Mouse (Mus musculus): ENCODE results near the gene Gm20481. TPM values are rescaled to one million over a fixed set of nuclear protein-coding genes. Genes with fewer than 3 reads are reported as not detected.
A peak's percentile ranks its signal among the peaks of the same experiment; 100 is the strongest.
"Not testable (repeated sequence)": the region's sequence is repeated elsewhere in the genome, so short reads cannot be mapped to it uniquely, and the experiment has no call there.

Gene Gm20481
- polyA plus RNA-seq, 1 experiment from 2014 or later, result not detected

DNA sequence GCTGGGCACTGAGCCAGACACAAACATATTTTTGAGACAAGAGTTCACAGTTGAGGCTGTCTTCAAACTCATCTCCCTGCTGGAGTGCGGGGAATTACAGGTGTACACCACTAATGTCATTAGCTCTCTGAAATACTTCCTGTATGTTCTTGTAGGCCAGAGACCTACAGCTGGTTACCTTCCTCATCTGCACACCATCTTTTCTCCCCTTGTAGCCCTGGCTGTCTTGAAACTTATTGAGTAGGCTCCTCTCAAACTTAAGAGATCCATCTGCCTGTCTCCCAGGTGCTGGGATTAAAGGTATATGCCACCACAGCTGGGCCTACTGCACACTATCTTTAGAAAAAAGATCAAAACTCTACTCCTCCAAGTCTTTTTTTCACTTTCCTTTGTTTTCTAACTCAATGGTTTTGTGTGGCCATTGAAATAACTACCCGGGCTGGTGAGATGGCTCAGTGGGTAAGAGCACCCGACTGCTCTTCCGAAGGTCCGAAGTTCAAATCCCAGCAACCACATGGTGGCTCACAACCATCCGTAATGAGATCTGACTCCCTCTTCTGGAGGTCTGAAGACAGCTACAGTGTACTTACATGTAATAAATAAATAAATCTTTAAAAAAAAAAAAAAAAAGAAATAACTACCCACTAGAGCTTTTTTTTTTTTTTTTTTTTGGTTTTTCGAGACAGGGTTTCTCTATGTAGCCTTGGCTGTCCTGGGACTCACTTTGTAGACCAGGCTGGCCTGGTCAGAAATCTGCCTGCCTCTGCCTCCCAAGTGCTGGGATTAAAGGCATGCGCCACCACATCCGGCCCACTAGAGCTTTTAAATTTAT, 20.8 kb upstream of the Gm20481 start:
- H3K4me1 ChIP-seq (ENCODE audit: control insufficient read depth, insufficient read depth, low read length); H3K4me3 ChIP-seq (ENCODE audit: low read depth, low read length); H3K27ac ChIP-seq (replicated peaks; ENCODE audit: low read depth, low read length); H3K9me3 ChIP-seq (ENCODE audit: control insufficient read depth, low read length); ATAC-seq (ENCODE audit: low read depth); H3K9ac ChIP-seq (ENCODE audit: low read depth, low read length); DNase-seq (ENCODE audit: low spot score); H3K27me3 ChIP-seq (replicated peaks; ENCODE audit: control insufficient read depth, insufficient read depth, low read length); H3K4me2 ChIP-seq (ENCODE audit: low read depth, low read length): not testable (repeated sequence)
- WGBS, result 65% methylated on average over 9 of the region's 9 CpGs
- H3K36me3 ChIP-seq (ENCODE audit: control insufficient read depth, insufficient read depth, low read length), result peaks cover 21% of the 10 kb centered on the region

DNA sequence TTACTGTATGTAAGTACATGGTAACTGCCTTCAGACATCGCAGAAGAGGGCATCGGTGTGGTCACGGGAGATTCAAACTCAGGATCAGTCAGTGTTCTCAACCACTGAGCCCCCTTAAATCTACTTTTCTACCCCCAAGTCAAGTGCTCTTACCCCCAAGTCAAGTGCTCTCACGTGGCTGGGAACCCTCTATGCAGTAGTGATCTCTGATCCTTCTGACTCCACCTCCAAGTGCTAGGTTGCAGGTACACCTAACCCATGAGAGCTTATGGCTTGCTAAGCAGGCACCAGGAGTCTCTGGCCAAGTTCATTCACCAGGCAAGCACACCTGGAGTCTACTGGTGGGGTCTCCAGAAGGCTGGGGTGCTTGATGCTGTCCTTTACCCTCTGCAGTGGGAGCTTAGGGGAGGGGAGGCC, 20.2 kb upstream of the Gm20481 start:
- H3K4me2 ChIP-seq (ENCODE audit: low read depth, low read length), result peak overlapping the region; percentile 91
- peaks cover 21% of the 10 kb centered on the region for H3K36me3 ChIP-seq (ENCODE audit: control insufficient read depth, insufficient read depth, low read length)
- H3K9ac ChIP-seq (ENCODE audit: low read depth, low read length), result no peak overlapping the region
- no peak for DNase-seq (ENCODE audit: low spot score)
- ATAC-seq (ENCODE audit: low read depth), result no peak
- no peak overlapping the region for H3K27ac ChIP-seq (replicated peaks; ENCODE audit: low read depth, low read length)
- H3K4me3 ChIP-seq (ENCODE audit: low read depth, low read length), result no peak overlapping the region
- 40% methylated on average over 4 of the region's 4 CpGs for WGBS
- H3K9me3 ChIP-seq (ENCODE audit: control insufficient read depth, low read length), result no peaks in the 10 kb centered on the region
- peaks cover 4% of the 10 kb centered on the region; the same call in 1 of the 2 replicates for H3K4me1 ChIP-seq (ENCODE audit: control insufficient read depth, insufficient read depth, low read length)
- no peaks in the 10 kb centered on the region for H3K27me3 ChIP-seq (replicated peaks; ENCODE audit: control insufficient read depth, insufficient read depth, low read length)

DNA sequence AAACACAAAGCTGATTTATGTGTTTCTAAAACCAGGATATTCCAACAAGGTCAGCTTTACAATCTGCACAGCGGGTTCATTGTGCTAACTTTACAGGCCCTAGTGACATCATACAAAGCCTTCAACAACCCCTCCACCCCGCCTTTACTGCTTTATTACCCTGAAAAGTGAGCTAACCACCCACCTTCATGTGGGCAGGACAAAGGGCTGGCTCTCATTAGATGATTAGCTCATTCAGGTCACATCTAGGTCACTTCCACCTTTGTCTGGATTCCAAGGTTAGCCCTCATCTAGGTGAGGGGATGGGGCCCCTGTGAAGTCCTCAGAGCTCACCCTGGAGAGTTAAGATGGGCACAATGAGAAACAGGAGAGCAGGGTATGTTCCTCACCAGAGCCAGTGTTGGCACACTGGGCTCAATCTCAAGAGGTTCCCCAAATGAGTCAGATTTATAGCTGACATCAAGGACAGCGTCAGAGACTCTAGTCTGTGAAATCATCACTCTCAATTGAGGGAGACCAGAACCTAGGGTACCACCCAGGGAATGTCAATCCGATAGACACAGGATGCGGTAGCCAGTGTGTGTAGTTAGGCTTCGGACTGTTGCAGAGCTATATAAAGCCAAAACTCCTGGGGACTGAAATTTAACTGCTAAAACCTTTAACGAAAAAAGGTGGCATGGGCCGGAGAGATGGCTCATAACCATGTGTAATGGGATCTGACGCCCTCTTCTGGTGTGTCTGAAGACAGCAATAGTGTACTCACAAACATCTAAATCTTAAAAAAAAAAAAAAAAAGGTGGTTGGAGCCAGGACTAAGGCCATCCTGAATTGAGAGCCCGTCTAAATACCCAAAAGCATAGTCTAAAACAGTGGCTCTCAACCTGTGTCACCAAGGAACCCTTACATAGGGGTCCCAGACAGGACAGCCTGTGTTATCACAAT, 18.9 kb upstream of the Gm20481 start:
- H3K27me3 ChIP-seq (replicated peaks; ENCODE audit: control insufficient read depth, insufficient read depth, low read length), result no peaks in the 10 kb centered on the region
- peak overlapping the region; percentile 62 for H3K4me3 ChIP-seq (ENCODE audit: low read depth, low read length)
- DNase-seq (ENCODE audit: low spot score) (no peak), ATAC-seq (ENCODE audit: low read depth) (no peak)
- peak overlapping the region; percentile 91 for H3K4me2 ChIP-seq (ENCODE audit: low read depth, low read length)
- peaks cover 4% of the 10 kb centered on the region; the same call in 1 of the 2 replicates for H3K4me1 ChIP-seq (ENCODE audit: control insufficient read depth, insufficient read depth, low read length)
- WGBS, result 24% methylated on average over 10 of the region's 10 CpGs
- H3K36me3 ChIP-seq (ENCODE audit: control insufficient read depth, insufficient read depth, low read length), result peaks cover 21% of the 10 kb centered on the region
- H3K27ac ChIP-seq (replicated peaks; ENCODE audit: low read depth, low read length), result peak overlapping the region; percentile 89
- peak overlapping the region; percentile 95 for H3K9ac ChIP-seq (ENCODE audit: low read depth, low read length)
- H3K9me3 ChIP-seq (ENCODE audit: control insufficient read depth, low read length), result no peaks in the 10 kb centered on the region

GRCm38 (mm10) chr17:34951636-34952377, 17.9 kb upstream of the Gm20481 start:
- Histone ChIP-seq H3K27ac (replicated peaks; ENCODE audit: low read depth, low read length) (peak overlapping the region; percentile 89), H3K4me1 (ENCODE audit: control insufficient read depth, insufficient read depth, low read length) (peaks cover 4% of the 10 kb centered on the region; the same call in 1 of the 2 replicates), H3K9me3 (ENCODE audit: control insufficient read depth, low read length) (no peaks in the 10 kb centered on the region), H3K4me2 (ENCODE audit: low read depth, low read length) (peak overlapping the region; percentile 91), H3K4me3 (ENCODE audit: low read depth, low read length) (peak overlapping the region; percentile 62), H3K36me3 (ENCODE audit: control insufficient read depth, insufficient read depth, low read length) (peaks cover 21% of the 10 kb centered on the region), H3K9ac (ENCODE audit: low read depth, low read length) (peak overlapping the region; percentile 95), H3K27me3 (replicated peaks; ENCODE audit: control insufficient read depth, insufficient read depth, low read length) (peaks cover under 1% of the 10 kb centered on the region; the same call in 1 of the 2 replicates)
- 1% methylated on average over 29 of the region's 29 CpGs for WGBS
- DNase-seq (ENCODE audit: low spot score) (no peak), ATAC-seq (ENCODE audit: low read depth) (peak; percentile 45)

DNA sequence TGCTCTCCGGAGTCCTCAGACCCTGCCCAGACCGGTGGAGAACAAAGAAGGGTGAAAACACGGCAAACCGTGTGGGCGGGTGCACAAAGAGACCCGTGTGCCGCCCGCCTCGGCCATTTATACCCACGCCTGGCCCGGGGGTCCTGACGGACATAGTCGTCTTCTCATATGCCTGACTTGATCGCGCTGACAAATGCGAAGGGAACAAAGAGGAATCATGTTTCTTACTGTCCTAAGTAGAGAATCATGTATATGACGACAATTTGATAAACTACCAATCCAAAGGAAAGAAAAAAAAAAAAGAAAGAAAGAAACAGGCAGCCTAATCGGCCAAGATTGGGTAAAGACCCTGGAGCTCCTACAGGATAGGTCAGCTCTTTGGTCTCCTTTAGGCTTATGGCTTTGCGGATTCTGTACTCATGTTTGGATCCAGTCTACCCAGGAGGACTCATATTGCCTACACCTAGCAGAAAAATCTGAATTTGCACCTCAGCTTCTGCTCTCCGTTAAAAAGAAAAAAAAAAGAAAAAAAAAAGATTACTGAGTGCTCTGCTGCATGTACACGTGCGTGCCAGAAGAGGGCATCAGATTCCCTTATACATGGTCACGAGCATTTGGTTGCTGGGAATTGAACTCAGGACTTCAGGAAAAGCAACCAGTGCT, 17.2 kb upstream of the Gm20481 start:
- whole genome bisulfite sequencing, result under 1% methylated on average over 23 of the region's 23 CpGs
- H3K27me3 ChIP-seq (replicated peaks; ENCODE audit: control insufficient read depth, insufficient read depth, low read length), result peaks cover 3% of the 10 kb centered on the region; the same call in 1 of the 2 replicates
- peak; percentile 87 for ATAC-seq (ENCODE audit: low read depth)
- H3K4me2 ChIP-seq (ENCODE audit: low read depth, low read length), result peak overlapping the region; percentile 91
- H3K9me3 ChIP-seq (ENCODE audit: control insufficient read depth, low read length), result no peaks in the 10 kb centered on the region
- peak overlapping the region; percentile 62 for H3K4me3 ChIP-seq (ENCODE audit: low read depth, low read length)
- H3K36me3 ChIP-seq (ENCODE audit: control insufficient read depth, insufficient read depth, low read length), result peaks cover 21% of the 10 kb centered on the region
- DNase-seq (ENCODE audit: low spot score), result peak; percentile 87
- H3K27ac ChIP-seq (replicated peaks; ENCODE audit: low read depth, low read length), result peak overlapping the region; percentile 89
- peaks cover 4% of the 10 kb centered on the region; the same call in 1 of the 2 replicates for H3K4me1 ChIP-seq (ENCODE audit: control insufficient read depth, insufficient read depth, low read length)
- peak overlapping the region; percentile 95 for H3K9ac ChIP-seq (ENCODE audit: low read depth, low read length)

DNA sequence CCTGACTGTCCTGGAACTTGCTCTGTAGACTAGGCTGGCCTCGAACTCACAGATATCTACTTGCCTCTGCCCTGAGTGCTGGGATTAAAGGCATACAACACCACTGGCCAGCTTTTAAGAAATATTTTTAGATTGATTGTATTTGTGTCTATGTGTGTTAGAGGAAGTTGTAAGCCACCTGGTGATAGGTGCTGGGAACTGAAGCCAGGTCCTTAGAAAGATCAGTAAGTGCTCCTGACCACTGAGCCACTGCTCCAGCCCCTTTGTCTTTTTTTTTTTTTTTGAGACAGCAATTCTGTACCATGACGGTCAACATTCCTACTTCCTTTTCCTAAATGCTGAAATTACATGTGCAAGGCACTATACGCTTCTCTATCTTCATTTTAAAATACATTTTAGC, 16.5 kb upstream of the Gm20481 start:
- Histone ChIP-seq H3K9me3 (ENCODE audit: control insufficient read depth, low read length) (no peaks in the 10 kb centered on the region), H3K27me3 (replicated peaks; ENCODE audit: control insufficient read depth, insufficient read depth, low read length) (peaks cover 3% of the 10 kb centered on the region; the same call in 1 of the 2 replicates), H3K36me3 (ENCODE audit: control insufficient read depth, insufficient read depth, low read length) (peaks cover 21% of the 10 kb centered on the region), H3K4me2 (ENCODE audit: low read depth, low read length) (peak overlapping the region; percentile 91; the same call in 1 of the 2 replicates), H3K9ac (ENCODE audit: low read depth, low read length) (no peak overlapping the region), H3K4me1 (ENCODE audit: control insufficient read depth, insufficient read depth, low read length) (peaks cover 4% of the 10 kb centered on the region; the same call in 1 of the 2 replicates), H3K4me3 (ENCODE audit: low read depth, low read length) (peak overlapping the region; percentile 62), H3K27ac (replicated peaks; ENCODE audit: low read depth, low read length) (peak overlapping the region; percentile 89; the same call in 1 of the 2 replicates)
- DNase-seq (ENCODE audit: low spot score) (no peak), ATAC-seq (ENCODE audit: low read depth) (no peak)
- WGBS, result 83% methylated on average over 3 of the region's 3 CpGs

DNA sequence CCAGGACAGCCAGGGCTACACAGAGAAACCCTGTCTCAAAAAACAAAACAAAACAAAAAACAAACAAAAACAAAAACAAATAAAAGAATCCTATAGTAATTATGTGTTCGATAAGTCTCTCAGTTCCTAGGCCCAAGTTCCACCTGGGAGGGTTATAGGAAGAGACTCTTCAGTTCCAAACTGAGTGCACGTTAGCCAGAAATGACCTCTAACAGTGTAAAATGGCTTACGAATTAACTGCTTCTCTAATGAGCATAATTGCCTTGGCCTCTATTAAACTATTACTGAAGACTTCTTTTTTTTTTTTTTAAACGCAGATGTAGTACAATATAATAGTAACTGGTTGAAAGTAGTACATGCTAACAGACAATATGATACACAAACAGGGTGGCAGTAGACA, 15.8 kb upstream of the Gm20481 start:
- H3K36me3 ChIP-seq (ENCODE audit: control insufficient read depth, insufficient read depth, low read length), result peaks cover 21% of the 10 kb centered on the region
- WGBS, result 89% methylated on average over 4 of the region's 4 CpGs
- no peak overlapping the region for H3K27ac ChIP-seq (replicated peaks; ENCODE audit: low read depth, low read length)
- H3K4me1 ChIP-seq (ENCODE audit: control insufficient read depth, insufficient read depth, low read length), result peaks cover 4% of the 10 kb centered on the region; the same call in 1 of the 2 replicates
- peaks cover 3% of the 10 kb centered on the region; the same call in 1 of the 2 replicates for H3K27me3 ChIP-seq (replicated peaks; ENCODE audit: control insufficient read depth, insufficient read depth, low read length)
- no peak overlapping the region for H3K4me2 ChIP-seq (ENCODE audit: low read depth, low read length)
- no peak for ATAC-seq (ENCODE audit: low read depth)
- no peak for DNase-seq (ENCODE audit: low spot score)
- no peaks in the 10 kb centered on the region for H3K9me3 ChIP-seq (ENCODE audit: control insufficient read depth, low read length)
- H3K9ac ChIP-seq (ENCODE audit: low read depth, low read length), result no peak overlapping the region
- H3K4me3 ChIP-seq (ENCODE audit: low read depth, low read length), result no peak overlapping the region
